Mouse (Mus musculus) lung, postnatal 0 days (tissue): Measurements from ENCODE around the gene Ech1.

ENCODE experiments used
- CTCF ChIP-seq: IDR thresholded peaks from 2 replicates; pipeline ENCODE4 v1.5.1; 2016; ENCODE audit warnings: antibody characterized with exemption, mild to moderate bottlenecking
- EP300 ChIP-seq: IDR thresholded peaks from 2 replicates; pipeline ENCODE4 v1.6.1; 2016; ENCODE audit warnings: antibody characterized with exemption, mild to moderate bottlenecking, control low read depth

DNA sequence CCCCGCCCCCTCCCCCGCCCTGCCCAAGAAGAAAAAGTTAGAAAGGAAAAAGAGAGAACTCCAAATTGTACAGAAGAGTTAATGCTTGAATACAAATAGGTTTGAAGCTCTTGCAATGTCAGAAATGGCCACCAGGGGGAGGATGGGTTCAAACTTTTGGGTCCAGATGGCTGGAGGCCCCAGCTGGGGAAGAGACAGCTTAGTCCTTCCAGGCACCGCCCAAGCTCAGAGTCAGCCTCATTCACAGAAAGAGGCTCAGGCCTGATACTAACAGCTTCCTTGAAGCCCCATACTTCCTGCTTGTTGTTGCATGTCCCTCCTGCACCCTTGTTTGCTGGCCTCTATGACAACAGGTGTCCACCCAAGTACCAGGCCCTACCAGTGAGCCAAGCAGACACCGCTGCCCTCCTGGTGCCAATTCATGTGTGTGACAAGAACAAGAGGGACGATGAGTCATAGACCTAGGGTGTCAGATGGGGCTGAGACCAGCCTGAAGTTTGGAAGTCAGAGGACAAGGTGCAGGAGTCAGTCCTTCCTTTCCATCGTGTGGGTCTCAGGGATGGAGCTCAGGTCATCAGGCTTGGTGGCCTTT lies 44.9 kb upstream of the Ech1 start:
- TF ChIP-seq CTCF, result peak; percentile 84
- TF ChIP-seq EP300, result peak; percentile 20; the same call in 1 of the 2 replicates
